Mouse (Mus musculus) liver, embryonic 13.5 days (tissue): ENCODE measurements at regions not wholly inside any gene's neighbourhood (a gene's known extent, or its start where the extent isn't known, plus 50 kb on each side); places are given as distances from the start of the nearest gene placed in this dataset.

Source experiments
- ATAC-seq: fragments of 200-750 bp; cut with Nextera tagmentation; 2 replicates; pipeline ENCODE4 v1.8.0; 2017; ENCODE audit warnings: low read depth, mild to moderate bottlenecking, moderate number of reproducible peaks, moderate library complexity
- DNase-seq: peaks from one replicate; pipeline ENCODE4 v3.0.0; 2022
- H3K27ac ChIP-seq: fragments of 300-500 bp; sonication (generic); 2 replicates; pipeline ENCODE4 v1.5.1; 2015; ENCODE audit warnings: moderate library complexity, mild to moderate bottlenecking, inconsistent platforms
- H3K27me3 ChIP-seq: fragments of 300-500 bp; sonication (generic); 2 replicates; pipeline ENCODE4 v1.6.1; 2015; ENCODE audit warnings: mild to moderate bottlenecking, inconsistent platforms
- H3K36me3 ChIP-seq: fragments of 300-500 bp; sonication (generic); 2 replicates; pipeline ENCODE4 v1.6.1; 2015; ENCODE audit warnings: mild to moderate bottlenecking, inconsistent platforms
- H3K4me1 ChIP-seq: fragments of 300-500 bp; sonication (generic); replicated peaks from 2 replicates; pipeline ENCODE4 v1.6.1; 2015; ENCODE audit warnings: inconsistent platforms
- H3K4me2 ChIP-seq: fragments of 300-500 bp; sonication (generic); 2 replicates; pipeline ENCODE4 v1.6.1; 2015; ENCODE audit warnings: inconsistent platforms, mild to moderate bottlenecking, moderate library complexity
- H3K4me3 ChIP-seq: fragments of 300-500 bp; sonication (generic); replicated peaks from 2 replicates; pipeline ENCODE4 v1.5.1; 2015; ENCODE audit warnings: mild to moderate bottlenecking, inconsistent platforms
- H3K9ac ChIP-seq: fragments of 300-500 bp; sonication (generic); 2 replicates; pipeline ENCODE4 v1.6.1; 2015; ENCODE audit warnings: mild to moderate bottlenecking, inconsistent platforms
- H3K9me3 ChIP-seq: fragments of 300-500 bp; sonication (generic); replicated peaks from 2 replicates; pipeline ENCODE4 v1.6.1; 2016; ENCODE audit warnings: inconsistent platforms
- WGBS: fragments of 180-500 bp; shearing (Covaris S2); methylation state at CpG from one replicate; pipeline ENCODE4 v1.1.7; 2015; ENCODE audit not compliant: insufficient replicate concordance; 5-methylcytosine and 5-hydroxymethylcytosine counted together

- WGBS = 87% methylated on average over 24 of the region's 24 CpGs
- no peak overlapping the region for H3K4me3 ChIP-seq
- H3K36me3 ChIP-seq = no peaks in the 10 kb centered on the region
- no peak for DNase-seq
- ATAC-seq = no peak
- H3K27ac ChIP-seq = no peak overlapping the region
- no peak overlapping the region for H3K4me2 ChIP-seq
- H3K4me1 ChIP-seq = no peaks in the 10 kb centered on the region
- no peak overlapping the region for H3K9ac ChIP-seq
- H3K27me3 ChIP-seq = no peaks in the 10 kb centered on the region
- no peaks in the 10 kb centered on the region for H3K9me3 ChIP-seq
Measured at GRCm38 (mm10) chr1:152275011-152275410, 111.5 kb downstream of the Tsen15 start.

- H3K4me1 ChIP-seq = no peaks in the 10 kb centered on the region
- H3K4me3 ChIP-seq = no peak overlapping the region
- no peak overlapping the region for H3K4me2 ChIP-seq
- ATAC-seq = no peak
- 61% methylated on average over 1 of the region's 1 CpGs for WGBS
- no peak for DNase-seq
- H3K27ac ChIP-seq = no peak overlapping the region
- no peaks in the 10 kb centered on the region for H3K36me3 ChIP-seq
- H3K9me3 ChIP-seq = no peaks in the 10 kb centered on the region
- H3K27me3 ChIP-seq = no peaks in the 10 kb centered on the region
- H3K9ac ChIP-seq = no peak overlapping the region
Measured at GRCm38 (mm10) chr1:152273430-152273829, 113.1 kb downstream of the Tsen15 start.

- H3K27me3 ChIP-seq = no peaks in the 10 kb centered on the region
- H3K4me3 ChIP-seq = no peak overlapping the region
- H3K9ac ChIP-seq = no peak overlapping the region
- no peaks in the 10 kb centered on the region for H3K4me1 ChIP-seq
- H3K9me3 ChIP-seq = no peaks in the 10 kb centered on the region
- DNase-seq (no peak), ATAC-seq (no peak)
- no peak overlapping the region for H3K4me2 ChIP-seq
- 62% methylated on average over 10 of the region's 10 CpGs for WGBS
- no peak overlapping the region for H3K27ac ChIP-seq
- H3K36me3 ChIP-seq = no peaks in the 10 kb centered on the region
Measured at GRCm38 (mm10) chr1:152269936-152270702, 116.4 kb downstream of the Tsen15 start.

DNA sequence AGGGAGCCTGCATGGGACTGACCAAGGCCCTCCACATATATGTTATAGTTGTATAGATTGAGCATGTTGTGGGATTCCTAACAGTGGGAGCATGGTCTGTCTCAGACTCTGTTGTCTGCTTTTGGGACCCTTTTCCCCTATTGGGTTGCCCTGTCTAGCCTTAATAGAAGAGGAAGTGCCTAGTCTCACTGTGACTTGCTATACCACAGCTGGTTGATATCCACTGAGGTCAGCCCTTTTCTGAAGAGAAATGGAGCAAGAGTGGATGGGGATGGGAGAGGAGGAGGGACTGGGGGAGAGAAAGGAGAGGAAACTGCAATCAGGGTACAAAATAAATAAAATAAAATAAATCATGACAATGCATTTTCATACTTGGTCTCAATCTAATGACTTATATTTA, 120.1 kb downstream of the Tsen15 start:
- Histone ChIP-seq H3K9me3 (no peaks in the 10 kb centered on the region), H3K27ac (no peak overlapping the region), H3K36me3 (no peaks in the 10 kb centered on the region), H3K27me3 (no peaks in the 10 kb centered on the region), H3K4me1 (no peaks in the 10 kb centered on the region), H3K4me3 (no peak overlapping the region), H3K4me2 (no peak overlapping the region), H3K9ac (no peak overlapping the region)
- no peak for DNase-seq
- no peak for ATAC-seq

DNA sequence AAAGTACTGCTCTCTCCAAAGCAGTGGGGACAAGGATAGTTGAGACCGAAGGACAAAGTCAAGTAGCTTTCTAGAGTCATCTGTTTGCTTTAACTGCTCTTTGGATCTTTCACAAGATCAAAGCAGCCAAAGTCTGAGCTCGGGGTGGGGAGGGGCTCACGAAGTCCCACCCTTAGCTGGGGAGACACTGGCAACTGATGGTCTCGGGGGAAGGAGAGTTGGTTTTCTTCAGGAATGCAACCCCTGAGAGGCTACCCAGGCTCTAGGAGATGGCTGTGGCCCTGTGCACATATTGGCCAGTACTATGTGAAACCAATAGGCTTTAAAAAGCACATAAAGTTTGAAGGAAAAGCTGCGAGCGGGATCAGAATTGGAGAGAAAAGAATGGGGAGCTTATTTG, 121.5 kb downstream of the Tsen15 start:
- H3K9ac ChIP-seq = no peak overlapping the region
- H3K4me1 ChIP-seq = no peaks in the 10 kb centered on the region
- DNase-seq (no peak), ATAC-seq (no peak)
- no peak overlapping the region for H3K4me3 ChIP-seq
- WGBS = 63% methylated on average over 6 of the region's 6 CpGs
- H3K4me2 ChIP-seq = no peak overlapping the region
- H3K9me3 ChIP-seq = no peaks in the 10 kb centered on the region
- no peak overlapping the region for H3K27ac ChIP-seq
- no peaks in the 10 kb centered on the region for H3K27me3 ChIP-seq
- H3K36me3 ChIP-seq = no peaks in the 10 kb centered on the region

DNA sequence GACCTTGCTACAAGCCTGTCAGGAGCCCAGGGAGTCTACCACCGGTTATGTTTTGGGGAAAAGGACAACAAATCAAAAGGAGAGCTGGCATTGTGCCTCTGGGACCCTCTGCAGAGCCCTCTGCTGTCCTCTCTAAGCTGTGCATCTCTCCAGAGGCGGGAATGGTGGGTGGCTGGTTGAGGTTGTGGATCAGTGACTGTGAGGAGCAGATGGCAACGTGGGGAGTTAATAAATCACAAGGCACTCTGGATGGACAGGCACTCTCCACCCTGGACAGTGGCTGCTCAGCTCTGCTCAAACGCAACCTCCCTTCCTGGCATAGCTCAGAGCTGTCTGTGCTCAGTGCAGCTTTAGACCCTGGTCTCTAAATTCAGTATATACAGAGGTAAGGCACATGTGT, 125.0 kb downstream of the Tsen15 start:
- 29% methylated on average over 4 of the region's 4 CpGs for WGBS
- Histone ChIP-seq H3K27ac (no peak overlapping the region), H3K27me3 (no peaks in the 10 kb centered on the region), H3K4me1 (no peaks in the 10 kb centered on the region), H3K36me3 (no peaks in the 10 kb centered on the region), H3K9ac (no peak overlapping the region), H3K4me3 (no peak overlapping the region), H3K9me3 (no peaks in the 10 kb centered on the region), H3K4me2 (no peak overlapping the region)
- no peak for DNase-seq
- no peak for ATAC-seq

- H3K27ac ChIP-seq = no peak overlapping the region
- H3K4me1 ChIP-seq = no peaks in the 10 kb centered on the region
- no peaks in the 10 kb centered on the region for H3K36me3 ChIP-seq
- 74% methylated on average over 1 of the region's 1 CpGs for WGBS
- H3K9ac ChIP-seq = no peak overlapping the region
- H3K4me2 ChIP-seq = no peak overlapping the region
- H3K4me3 ChIP-seq = no peak overlapping the region
- DNase-seq = no peak
- H3K9me3 ChIP-seq = no peaks in the 10 kb centered on the region
- ATAC-seq = no peak
- no peaks in the 10 kb centered on the region for H3K27me3 ChIP-seq
Measured at GRCm38 (mm10) chr1:152260950-152261349, 125.5 kb downstream of the Tsen15 start.

GRCm38 (mm10) chr1:152258258-152258657, 128.2 kb downstream of the Tsen15 start:
- 65% methylated on average over 12 of the region's 12 CpGs for WGBS
- DNase-seq = no peak
- Histone ChIP-seq H3K27me3 (no peaks in the 10 kb centered on the region), H3K4me1 (no peaks in the 10 kb centered on the region), H3K4me3 (no peak overlapping the region), H3K36me3 (no peaks in the 10 kb centered on the region), H3K27ac (no peak overlapping the region), H3K9me3 (no peaks in the 10 kb centered on the region), H3K9ac (no peak overlapping the region), H3K4me2 (no peak overlapping the region)
- no peak for ATAC-seq

DNA sequence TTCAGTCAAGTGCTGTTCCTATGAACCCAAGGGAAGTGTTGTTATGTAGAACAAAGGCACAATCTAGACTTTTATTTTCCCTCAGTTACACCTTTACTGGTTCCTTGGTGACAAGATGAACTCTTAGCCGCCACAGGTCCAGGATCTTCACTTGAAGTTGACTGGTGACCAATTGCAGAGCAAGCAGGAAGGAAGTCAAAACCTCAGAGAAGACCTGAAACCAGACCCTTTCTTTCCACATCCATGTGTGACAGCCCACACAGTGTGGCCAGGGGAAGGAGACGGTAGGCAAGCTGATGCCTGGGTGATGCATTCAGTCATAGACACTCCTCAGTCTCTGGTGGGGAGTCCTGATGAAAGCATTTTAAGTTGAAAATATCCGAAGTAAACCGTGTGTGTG, 132.6 kb downstream of the Tsen15 start:
- no peaks in the 10 kb centered on the region for H3K4me1 ChIP-seq
- 33% methylated on average over 4 of the region's 4 CpGs for WGBS
- H3K9ac ChIP-seq = no peak overlapping the region
- H3K36me3 ChIP-seq = no peaks in the 10 kb centered on the region
- no peak overlapping the region for H3K27ac ChIP-seq
- DNase-seq (no peak), ATAC-seq (no peak)
- H3K4me3 ChIP-seq = no peak overlapping the region
- no peaks in the 10 kb centered on the region for H3K27me3 ChIP-seq
- no peaks in the 10 kb centered on the region for H3K9me3 ChIP-seq
- H3K4me2 ChIP-seq = no peak overlapping the region

- H3K36me3 ChIP-seq = no peaks in the 10 kb centered on the region
- H3K4me2 ChIP-seq = no peak overlapping the region
- WGBS = 41% methylated on average over 4 of the region's 4 CpGs
Measured at GRCm38 (mm10) chr1:152253486-152253885, 133.0 kb downstream of the Tsen15 start.

DNA sequence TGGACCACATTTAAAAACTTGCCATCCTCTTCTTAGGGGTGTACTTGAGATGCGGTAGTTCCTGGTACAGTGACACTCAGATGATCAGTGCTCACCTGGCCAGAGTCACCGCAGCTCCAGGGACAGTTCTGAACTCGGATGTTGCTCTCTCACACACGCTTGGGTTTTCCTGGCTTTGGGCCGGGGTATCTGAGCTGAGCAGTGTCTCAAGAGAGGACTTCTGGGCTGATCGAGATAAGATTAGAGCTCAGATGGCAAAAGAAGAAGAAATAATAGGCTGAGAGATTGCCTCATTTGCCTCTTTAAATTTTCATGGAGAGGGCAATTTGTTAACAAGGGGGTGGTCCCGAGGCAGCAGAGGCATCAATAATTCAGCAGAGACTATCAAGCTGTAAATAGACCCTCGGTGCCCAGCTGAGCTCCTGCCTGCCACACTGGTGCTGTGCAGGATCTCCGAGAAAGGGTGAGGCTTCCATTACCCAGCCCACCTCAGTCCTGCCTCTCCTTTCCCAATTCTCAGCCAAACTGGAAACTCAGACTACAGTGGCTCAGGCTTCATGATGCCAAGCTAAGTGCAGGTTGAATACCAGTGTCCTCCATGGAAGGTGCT, 133.7 kb downstream of the Tsen15 start:
- Histone ChIP-seq H3K36me3 (no peaks in the 10 kb centered on the region), H3K4me3 (no peak overlapping the region), H3K27me3 (no peaks in the 10 kb centered on the region), H3K4me2 (no peak overlapping the region), H3K9me3 (no peaks in the 10 kb centered on the region), H3K9ac (no peak overlapping the region), H3K4me1 (no peaks in the 10 kb centered on the region), H3K27ac (no peak overlapping the region)
- WGBS = 35% methylated on average over 9 of the region's 9 CpGs
- no peak for ATAC-seq
- DNase-seq = no peak

More at GRCm38 (mm10) chr1:152253486-152253885, 133.0 kb downstream of the Tsen15 start:
- H3K27ac ChIP-seq = no peak overlapping the region
- no peaks in the 10 kb centered on the region for H3K27me3 ChIP-seq
- no peaks in the 10 kb centered on the region for H3K9me3 ChIP-seq
- ATAC-seq = no peak
- no peak overlapping the region for H3K4me3 ChIP-seq
- no peaks in the 10 kb centered on the region for H3K4me1 ChIP-seq
- no peak for DNase-seq
- H3K9ac ChIP-seq = no peak overlapping the region

- Histone ChIP-seq H3K27ac (no peak overlapping the region), H3K4me2 (no peak overlapping the region), H3K4me1 (no peaks in the 10 kb centered on the region), H3K36me3 (no peaks in the 10 kb centered on the region), H3K9me3 (no peaks in the 10 kb centered on the region), H3K9ac (no peak overlapping the region), H3K27me3 (no peaks in the 10 kb centered on the region), H3K4me3 (no peak overlapping the region)
- ATAC-seq = no peak
- DNase-seq = no peak
- WGBS = 81% methylated on average over 9 of the region's 9 CpGs
Measured at GRCm38 (mm10) chr1:152241026-152241425, 145.5 kb downstream of the Tsen15 start.
